Mouse (Mus musculus) midbrain, embryonic 15.5 days (tissue): Measurements from ENCODE around the gene Olfr214. TPM values are rescaled to one million over a fixed set of nuclear protein-coding genes. Genes with fewer than 3 reads are reported as not detected.
"Not testable (repeated sequence)": the region's sequence is repeated elsewhere in the genome, so short reads cannot be mapped to it uniquely, and the experiment has no call there.

Experiments
- ATAC-seq: fragments of 200-750 bp; cut with Nextera tagmentation; replicated peaks from 2 replicates; pipeline ENCODE4 v1.8.0; 2017; ENCODE audit warnings: moderate TSS enrichment
- H3K27ac ChIP-seq: fragments of 300-500 bp; sonication (generic); 2 replicates; pipeline ENCODE4 v1.5.1; 2015; ENCODE audit warnings: mild to moderate bottlenecking, inconsistent platforms
- H3K27me3 ChIP-seq: fragments of 300-500 bp; sonication (generic); replicated peaks from 2 replicates; pipeline ENCODE4 v1.6.1; 2015; ENCODE audit warnings: inconsistent platforms
- H3K36me3 ChIP-seq: fragments of 300-500 bp; sonication (generic); replicated peaks from 2 replicates; pipeline ENCODE4 v1.6.1; 2015; ENCODE audit warnings: inconsistent platforms
- H3K4me1 ChIP-seq: fragments of 300-500 bp; sonication (generic); 2 replicates; pipeline ENCODE4 v1.6.1; 2015; ENCODE audit warnings: inconsistent platforms
- H3K4me2 ChIP-seq: fragments of 300-500 bp; sonication (generic); 2 replicates; pipeline ENCODE4 v1.6.1; 2015; ENCODE audit warnings: inconsistent platforms, mild to moderate bottlenecking, moderate library complexity
- H3K4me3 ChIP-seq: fragments of 300-500 bp; sonication (generic); 2 replicates; pipeline ENCODE4 v1.5.1; 2015; ENCODE audit warnings: mild to moderate bottlenecking, inconsistent platforms
- H3K9ac ChIP-seq: fragments of 300-500 bp; sonication (generic); 2 replicates; pipeline ENCODE4 v1.6.1; 2015; ENCODE audit warnings: mild to moderate bottlenecking, inconsistent platforms
- H3K9me3 ChIP-seq: fragments of 300-500 bp; sonication (generic); 2 replicates; pipeline ENCODE4 v1.6.1; 2016; ENCODE audit warnings: inconsistent platforms
- WGBS: fragments of 180-500 bp; shearing (Covaris S2); methylation state at CpG from one replicate; pipeline ENCODE4 v1.1.7; 2015; ENCODE audit warnings: mixed read lengths; 5-methylcytosine and 5-hydroxymethylcytosine counted together
- polyA plus RNA-seq: library from polyadenylated mRNA; unstranded; fragments of >200 nt; fragmentation: Nextera tagmentation; extraction: Ambion mirVana; gene quantifications from 2 replicates; pipeline ENCODE4 v1.2.1, GENCODE M21; 2015

The Olfr214 gene
- not detected in 2 replicates for polyA plus RNA-seq

DNA sequence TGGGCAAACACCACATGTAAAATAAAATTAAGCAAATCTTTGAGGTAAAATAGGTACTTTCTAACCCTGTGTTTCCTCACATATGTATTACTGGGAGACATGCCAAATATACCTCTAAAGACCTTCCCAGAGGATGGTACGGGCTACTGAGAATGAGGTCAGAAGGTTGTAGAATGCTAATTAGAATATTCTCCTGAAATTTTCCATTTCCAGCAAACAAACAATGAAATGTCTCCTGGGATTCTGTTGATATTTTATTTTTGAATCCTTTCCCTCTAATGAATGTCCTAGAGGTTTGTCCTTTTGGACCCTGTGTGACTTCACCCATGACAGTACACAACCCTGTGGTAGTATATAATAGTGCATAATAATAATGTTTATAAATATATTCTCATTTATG lies at the start of gene Olfr214:
Olfr214 (plus strand) TSS at position 301 of the 400 bp plus-strand sequence.
- WGBS, result 68% methylated on average over 1 of the region's 1 CpGs
- H3K9me3 ChIP-seq, result no peaks in the 10 kb centered on the region
- H3K4me2 ChIP-seq, result no peak within 1 kb of the TSS
- no peak within 1 kb of the TSS for H3K4me3 ChIP-seq
- H3K27ac ChIP-seq, result no peak within 1 kb of the TSS
- no peak for ATAC-seq
- H3K9ac ChIP-seq, result no peak within 1 kb of the TSS
- no peaks in the 10 kb centered on the region for H3K27me3 ChIP-seq
- no peaks in the 10 kb centered on the region for H3K4me1 ChIP-seq
- H3K36me3 ChIP-seq, result no peaks in the 10 kb centered on the region

- H3K4me3 ChIP-seq, H3K9ac ChIP-seq, H3K9me3 ChIP-seq, H3K4me1 ChIP-seq, H3K36me3 ChIP-seq, ATAC-seq, H3K27me3 ChIP-seq, H3K4me2 ChIP-seq, H3K27ac ChIP-seq: not testable (repeated sequence)
- 92% methylated on average over 20 of the region's 20 CpGs for WGBS
Measured at GRCm38 (mm10) chr6:116506302-116507003, 47.6 kb upstream of the Olfr214 start, which contains the start of gene Olfr212. Gene Olfr212, plus strand, starts transcription at chr6:116506516.

DNA sequence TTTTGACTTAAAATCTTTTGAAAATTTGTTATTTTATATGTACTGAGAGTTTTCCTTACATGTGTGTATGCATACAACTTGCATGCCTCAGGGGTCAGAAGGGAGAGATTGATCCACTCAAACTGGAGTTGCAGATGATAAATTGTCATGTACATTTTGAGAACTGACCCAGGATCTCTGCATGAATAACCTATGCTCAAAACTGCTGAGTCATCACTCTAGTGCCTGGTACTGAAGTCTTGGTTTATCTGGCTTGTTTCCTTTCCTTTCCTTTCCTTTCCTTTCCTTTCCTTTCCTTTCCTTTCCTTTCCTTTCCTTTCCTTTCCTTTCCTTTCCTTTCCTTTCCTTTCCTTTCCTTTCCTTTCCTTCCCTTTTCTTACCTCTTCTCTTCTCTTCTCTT lies 39.2 kb upstream of the Olfr214 start:
- ATAC-seq, result no peak
- no peak overlapping the region for H3K4me3 ChIP-seq

GRCm38 (mm10) chr6:116538156-116538555 lies 15.9 kb upstream of the Olfr214 start, which contains the start of gene Olfr213:
Gene Olfr213, plus strand, starts transcription at chr6:116538456.
- H3K4me1 ChIP-seq, result no peaks in the 10 kb centered on the region
- no peak within 1 kb of the TSS for H3K4me3 ChIP-seq
- no peaks in the 10 kb centered on the region for H3K36me3 ChIP-seq
- H3K9ac ChIP-seq, result no peak within 1 kb of the TSS
- no peak for ATAC-seq
- H3K4me2 ChIP-seq, result no peak within 1 kb of the TSS
- no peaks in the 10 kb centered on the region for H3K27me3 ChIP-seq
- no peak within 1 kb of the TSS for H3K27ac ChIP-seq
- 88% methylated on average over 1 of the region's 1 CpGs for WGBS
- no peaks in the 10 kb centered on the region for H3K9me3 ChIP-seq

More for the DNA sequence above, 39.2 kb upstream of the Olfr214 start:
- Histone ChIP-seq H3K4me1 (no peaks in the 10 kb centered on the region), H3K27ac (no peak overlapping the region), H3K9me3 (no peaks in the 10 kb centered on the region), H3K27me3 (no peaks in the 10 kb centered on the region), H3K36me3 (no peaks in the 10 kb centered on the region), H3K9ac (no peak overlapping the region), H3K4me2 (no peak overlapping the region)

- Histone ChIP-seq H3K36me3 (no peaks in the 10 kb centered on the region), H3K27ac (no peak overlapping the region), H3K4me1 (no peaks in the 10 kb centered on the region), H3K9me3 (no peaks in the 10 kb centered on the region), H3K4me3 (no peak overlapping the region), H3K9ac (no peak overlapping the region), H3K4me2 (no peak overlapping the region), H3K27me3 (no peaks in the 10 kb centered on the region)
- no peak for ATAC-seq
- WGBS, result 88% methylated on average over 2 of the region's 2 CpGs
Measured at GRCm38 (mm10) chr6:116542500-116542899, 11.5 kb upstream of the Olfr214 start.

- not testable (repeated sequence) for H3K4me3 ChIP-seq, H3K4me2 ChIP-seq, H3K27me3 ChIP-seq, ATAC-seq, H3K4me1 ChIP-seq, H3K9ac ChIP-seq, H3K9me3 ChIP-seq, H3K27ac ChIP-seq, H3K36me3 ChIP-seq
- WGBS, result 96% methylated on average over 11 of the region's 11 CpGs
Measured at GRCm38 (mm10) chr6:116550841-116551240, 3.2 kb upstream of the Olfr214 start, which contains the start of gene Gm5580. Gene Gm5580, plus strand, starts transcription at chr6:116551141.

DNA sequence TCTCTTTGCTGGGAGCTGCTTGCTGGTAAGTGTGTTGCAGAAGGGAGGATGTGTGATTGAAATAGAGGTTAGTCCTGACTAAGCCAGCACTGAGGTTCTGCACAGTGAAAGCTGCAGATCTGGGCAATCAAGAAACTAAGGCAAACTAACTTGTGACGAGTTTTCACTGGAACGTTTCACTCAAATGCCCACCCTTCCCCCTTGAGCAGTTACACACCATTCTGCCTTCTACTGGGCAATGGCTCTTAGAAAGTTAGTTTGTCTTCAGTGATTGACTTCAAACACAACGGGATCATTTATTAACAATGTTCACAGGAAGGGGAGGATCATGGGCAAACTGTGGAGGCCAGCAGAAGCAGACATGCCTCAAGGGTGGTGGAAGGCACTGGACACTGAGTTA lies 917 bp downstream of the Olfr214 start:
- no peak for ATAC-seq
- Histone ChIP-seq H3K9me3 (no peaks in the 10 kb centered on the region), H3K36me3 (no peaks in the 10 kb centered on the region), H3K9ac (no peak overlapping the region), H3K27ac (no peak overlapping the region), H3K4me1 (no peaks in the 10 kb centered on the region), H3K4me2 (no peak overlapping the region), H3K27me3 (no peaks in the 10 kb centered on the region), H3K4me3 (no peak overlapping the region)
- 76% methylated on average over 3 of the region's 3 CpGs for WGBS

GRCm38 (mm10) chr6:116569834-116570233 lies 15.8 kb downstream of the Olfr214 start:
- Histone ChIP-seq H3K27ac (no peak overlapping the region), H3K9ac (no peak overlapping the region), H3K4me1 (no peaks in the 10 kb centered on the region), H3K4me2 (no peak overlapping the region), H3K36me3 (no peaks in the 10 kb centered on the region), H3K4me3 (no peak overlapping the region), H3K9me3 (no peaks in the 10 kb centered on the region), H3K27me3 (no peaks in the 10 kb centered on the region)
- 31% methylated on average over 3 of the region's 3 CpGs for WGBS
- no peak for ATAC-seq

GRCm38 (mm10) chr6:116584095-116584494 lies 30.1 kb downstream of the Olfr214 start, which contains the start of gene Olfr215:
Gene Olfr215, minus strand, starts transcription at chr6:116584195.
- H3K27me3 ChIP-seq, result no peaks in the 10 kb centered on the region
- no peaks in the 10 kb centered on the region for H3K36me3 ChIP-seq
- WGBS, result 50% methylated on average over 4 of the region's 4 CpGs
- no peak within 1 kb of the TSS for H3K4me2 ChIP-seq
- H3K27ac ChIP-seq, result no peak within 1 kb of the TSS
- no peak within 1 kb of the TSS for H3K9ac ChIP-seq
- no peaks in the 10 kb centered on the region for H3K9me3 ChIP-seq
- no peaks in the 10 kb centered on the region for H3K4me1 ChIP-seq
- no peak within 1 kb of the TSS for H3K4me3 ChIP-seq
- no peak for ATAC-seq

- not testable (repeated sequence) for H3K36me3 ChIP-seq, H3K27me3 ChIP-seq, ATAC-seq, H3K9ac ChIP-seq, H3K27ac ChIP-seq, H3K9me3 ChIP-seq, H3K4me3 ChIP-seq, H3K4me1 ChIP-seq, H3K4me2 ChIP-seq
Measured at GRCm38 (mm10) chr6:116600969-116601368, 46.9 kb downstream of the Olfr214 start.

DNA sequence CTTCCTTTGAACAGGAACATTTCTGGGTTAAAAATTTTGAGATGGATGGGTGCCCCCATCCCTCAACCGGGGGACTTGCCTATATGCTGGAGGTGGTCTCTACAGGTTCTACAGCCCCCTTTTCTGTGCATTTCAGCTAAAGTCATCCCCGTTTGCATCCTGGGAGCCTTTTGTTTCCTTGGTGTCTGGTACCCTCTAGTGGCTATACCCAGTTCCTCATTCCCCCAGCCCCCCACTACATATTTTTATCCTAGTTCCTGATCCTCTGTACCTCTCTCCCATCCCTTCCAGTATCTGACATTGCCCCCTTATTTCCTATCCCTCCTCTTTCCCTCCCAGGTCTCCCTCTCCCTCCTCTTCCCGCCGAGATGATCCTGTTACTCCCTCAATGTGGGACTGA lies 53.2 kb downstream of the Olfr214 start:
- Histone ChIP-seq H3K27me3 (no peaks in the 10 kb centered on the region), H3K4me2 (no peak overlapping the region), H3K9ac (no peak overlapping the region), H3K4me3 (no peak overlapping the region), H3K36me3 (no peaks in the 10 kb centered on the region), H3K9me3 (no peaks in the 10 kb centered on the region), H3K27ac (no peak overlapping the region), H3K4me1 (no peaks in the 10 kb centered on the region)
- ATAC-seq, result no peak
- 36% methylated on average over 4 of the region's 4 CpGs for WGBS
